Mouse (Mus musculus) gonadal fat pad, adult 2 months (tissue): ENCODE results near the gene Scg5. TPM values are rescaled to one million over a fixed set of nuclear protein-coding genes. Genes with fewer than 3 reads are reported as not detected.

Experiments used
- DNase-seq: peaks from one replicate; pipeline ENCODE4 v3.0.0-alpha.2; 2012; ENCODE audit warnings: low read depth
- polyA plus RNA-seq: library from polyadenylated mRNA; depleted of rRNA; stranded (reverse); fragments of >200 nt; gene quantifications from 2 replicates; pipeline ENCODE4 v1.2.3, GENCODE M21; 2012

Scg5 gene
- polyA plus RNA-seq, 1 experiment: 3.4 TPM

DNA sequence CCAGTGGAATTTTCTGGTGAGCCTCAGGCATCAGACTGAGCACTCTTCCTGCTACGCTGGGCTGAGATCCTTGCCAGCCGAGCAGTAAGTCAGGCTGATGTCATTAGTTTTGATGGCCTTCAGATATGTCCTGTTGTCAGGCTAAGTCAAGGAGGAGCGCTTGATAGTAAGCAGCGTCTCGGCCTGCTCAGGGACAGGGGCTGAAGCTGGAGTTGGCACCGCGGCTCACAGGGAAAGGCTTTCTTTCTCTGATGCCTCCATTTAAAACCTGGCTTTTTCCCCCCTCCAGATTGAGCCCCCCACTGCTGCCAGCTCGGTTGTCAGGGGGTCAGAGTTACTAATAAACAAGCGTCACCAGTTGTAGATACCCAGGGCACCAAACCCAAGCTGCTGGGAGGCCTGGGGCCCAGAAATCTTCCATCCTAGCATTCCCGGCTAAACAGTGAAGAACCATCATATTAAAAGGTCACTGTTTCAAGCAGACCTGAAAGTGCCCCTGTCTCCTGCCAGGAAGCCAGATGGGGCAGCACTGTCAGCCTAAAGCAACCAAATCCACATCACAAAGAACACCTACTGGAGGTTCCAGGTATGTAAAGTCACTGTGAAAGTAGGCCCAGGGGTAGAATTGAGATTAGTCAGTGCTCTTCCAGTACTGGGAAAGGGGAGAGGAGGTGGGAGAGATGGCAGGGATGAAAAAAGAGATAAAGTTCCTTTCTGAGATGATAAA, 21.9 kb downstream of the Scg5 start:
- no peak for DNase-seq

DNA sequence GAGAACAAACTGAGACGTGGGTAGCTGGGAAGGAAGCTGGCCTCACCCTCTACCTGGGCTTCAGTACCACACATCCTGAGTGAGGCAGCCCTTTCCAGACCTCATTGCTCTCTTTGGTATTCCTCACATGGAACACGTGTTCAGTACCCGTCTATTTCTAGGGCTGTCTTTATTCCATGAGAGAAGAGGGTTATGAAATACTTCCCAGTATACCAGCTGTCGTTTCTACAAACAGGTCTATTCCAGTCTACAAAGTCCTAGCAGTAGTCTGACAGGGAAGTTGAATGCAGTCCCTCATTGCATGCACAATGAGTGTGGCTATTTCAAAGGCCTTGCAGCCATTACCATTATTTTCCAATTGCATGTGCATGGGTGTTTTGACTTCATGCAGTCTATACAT, 23.2 kb downstream of the Scg5 start:
- DNase-seq: no peak

DNA sequence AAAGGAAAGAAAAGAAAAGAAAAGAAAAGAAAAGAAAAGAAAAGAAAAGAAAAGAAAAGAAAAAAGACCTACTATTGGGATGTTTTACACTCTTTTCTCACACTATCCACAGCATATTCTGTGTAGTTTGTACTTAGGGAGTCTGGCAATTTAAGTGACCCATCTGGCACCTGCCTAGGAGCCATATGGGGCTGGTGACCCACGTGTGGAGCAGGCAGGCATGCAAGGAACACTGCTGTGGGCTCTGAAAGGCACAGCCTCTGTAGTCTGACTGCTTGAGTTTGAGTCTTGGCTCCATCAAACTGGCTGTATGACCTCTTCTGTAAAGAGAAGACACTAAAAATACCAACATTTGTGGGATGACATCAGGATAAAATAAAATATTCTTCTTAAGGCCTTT, 25.2 kb downstream of the Scg5 start:
- DNase-seq: no peak

DNA sequence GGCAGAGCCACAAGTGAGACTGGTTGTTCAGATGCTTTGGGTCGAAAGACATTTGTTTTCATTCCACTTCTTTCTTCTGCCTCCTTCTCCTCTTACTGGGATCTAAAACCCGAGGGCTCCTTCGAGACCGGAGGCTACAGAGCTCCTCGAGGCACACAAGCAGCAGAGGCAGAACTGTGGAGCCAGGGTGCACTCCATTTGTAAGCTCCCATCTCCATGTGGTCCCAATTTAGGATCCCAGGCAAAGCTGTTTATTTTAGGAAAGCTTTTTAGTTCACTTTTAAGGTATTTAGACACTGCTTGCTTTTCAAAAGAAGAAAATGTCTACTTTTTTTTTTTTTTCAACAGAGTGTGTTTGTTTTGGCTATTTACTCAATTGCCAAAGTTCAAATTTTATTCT, 28.1 kb downstream of the Scg5 start:
- DNase-seq: no peak

DNA sequence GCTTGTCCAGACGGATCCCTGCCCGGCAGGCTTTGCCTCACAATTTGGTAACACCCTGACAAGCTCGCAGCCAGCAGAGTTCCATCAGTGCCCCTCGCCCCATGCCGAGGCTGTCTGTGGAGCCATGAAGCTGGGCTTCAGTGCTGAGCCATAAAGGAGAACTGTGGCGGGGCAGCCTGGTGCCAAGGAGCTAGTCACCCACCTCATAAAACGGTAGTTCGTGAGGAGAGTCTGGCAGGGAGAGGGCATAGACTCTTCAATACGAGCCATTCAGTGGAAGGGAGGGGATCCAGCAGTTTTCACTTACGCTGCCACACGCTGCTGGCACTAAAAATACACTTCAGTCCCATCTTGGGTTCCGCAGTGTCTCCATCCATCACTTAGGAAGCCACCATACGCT, 30.3 kb downstream of the Scg5 start:
- DNase-seq: no peak

DNA sequence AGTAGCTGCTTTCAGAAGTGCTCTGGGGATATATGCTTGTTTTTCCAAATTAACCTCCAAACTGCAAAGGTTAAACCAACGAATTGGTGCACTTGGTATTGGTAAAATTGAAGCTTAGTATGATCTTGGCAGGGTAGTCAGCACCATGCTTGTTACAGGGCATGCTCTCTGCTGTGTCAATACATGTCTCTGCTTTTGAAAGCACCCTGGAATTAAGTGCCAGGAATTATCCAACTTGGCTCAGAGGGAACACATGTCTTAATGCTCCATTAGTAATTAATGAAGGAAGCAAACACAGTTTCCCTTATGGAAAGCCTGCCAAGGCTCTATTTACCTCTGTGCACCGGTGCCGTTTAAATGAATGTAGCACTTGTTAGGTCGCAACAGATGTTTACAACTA, 33.7 kb downstream of the Scg5 start:
- DNase-seq: peak; percentile 85

DNA sequence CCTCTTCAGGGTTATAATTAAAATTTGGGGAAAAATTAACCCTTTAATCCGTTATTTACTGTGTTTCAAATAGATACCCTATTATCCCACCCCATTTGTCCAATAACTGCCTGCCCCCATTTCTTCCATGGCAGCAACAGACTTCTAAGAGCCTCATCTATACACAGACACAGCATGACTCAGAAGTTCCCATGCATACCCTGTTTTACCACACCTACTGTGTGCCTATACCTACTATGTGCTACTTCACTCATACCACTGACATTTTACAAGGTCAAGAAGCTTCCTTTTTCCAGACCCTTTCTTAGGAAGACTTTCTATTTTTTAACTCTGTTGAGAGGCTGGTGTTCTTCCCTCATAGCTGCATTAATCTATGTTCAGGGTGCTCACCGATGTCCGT, 35.4 kb downstream of the Scg5 start:
- DNase-seq: no peak

DNA sequence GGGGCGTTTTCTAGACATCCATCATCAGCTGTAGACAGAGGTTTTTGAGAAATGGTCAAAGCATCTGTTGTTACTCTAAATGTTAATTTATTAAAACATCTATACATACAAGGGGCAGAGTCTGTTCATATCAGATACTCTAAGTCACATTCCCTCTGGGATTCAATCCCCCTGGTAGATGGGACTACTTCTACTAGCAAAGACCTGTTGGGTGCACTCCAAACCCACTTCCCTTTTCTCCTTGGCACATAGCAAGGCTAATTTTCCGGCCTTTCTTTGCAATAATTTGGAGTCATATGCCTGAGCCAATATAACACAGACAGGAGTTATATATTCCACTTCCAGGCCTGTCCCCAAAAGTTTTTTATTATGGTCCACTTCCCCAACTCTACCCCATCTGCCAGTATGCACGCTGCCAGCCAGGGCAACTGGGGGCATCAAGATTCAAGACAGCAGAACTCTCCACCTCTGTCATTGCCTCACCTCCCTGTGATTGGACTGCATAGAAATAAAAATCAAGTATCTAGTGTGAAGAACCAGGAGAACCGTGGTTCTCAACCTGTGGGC, 40.0 kb downstream of the Scg5 start:
- DNase-seq: no peak

DNA sequence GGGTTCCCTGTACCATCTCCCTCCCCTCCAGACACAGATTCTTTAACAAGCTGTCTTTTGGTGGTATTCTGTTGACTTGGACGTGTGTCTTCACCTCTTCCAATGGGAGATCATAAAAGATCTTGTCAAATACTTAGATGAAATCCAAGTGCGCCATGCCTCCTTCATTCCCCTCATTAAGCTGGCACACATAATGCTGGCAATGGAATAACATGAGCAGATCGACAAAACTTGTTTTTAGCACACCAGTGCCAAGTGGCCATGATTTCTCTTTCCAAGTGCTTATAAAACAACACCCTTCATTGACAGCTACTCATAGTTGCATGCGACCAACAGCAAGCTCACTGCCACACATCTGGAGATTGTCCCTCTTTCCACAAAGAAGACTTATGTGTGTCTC, 41.0 kb downstream of the Scg5 start:
- DNase-seq: no peak

DNA sequence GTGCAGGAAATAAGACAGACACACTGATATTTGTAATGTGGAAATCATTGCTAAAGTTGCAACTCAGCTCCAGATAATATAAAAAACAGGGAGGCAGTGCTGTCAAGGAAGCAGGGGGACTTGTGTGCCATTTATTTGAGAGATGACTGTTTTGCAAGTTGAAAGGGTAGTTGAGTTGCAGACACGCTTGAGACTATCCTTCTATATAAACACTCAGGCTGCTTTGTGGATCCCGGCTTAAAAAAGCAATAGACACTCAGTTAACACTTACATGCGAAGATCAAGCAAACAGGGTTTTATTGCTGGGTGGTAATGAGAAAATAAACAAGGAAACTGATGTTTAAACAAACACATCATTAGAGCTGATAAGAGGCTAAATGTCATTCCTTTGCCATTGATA, 44.1 kb downstream of the Scg5 start:
- DNase-seq: no peak

DNA sequence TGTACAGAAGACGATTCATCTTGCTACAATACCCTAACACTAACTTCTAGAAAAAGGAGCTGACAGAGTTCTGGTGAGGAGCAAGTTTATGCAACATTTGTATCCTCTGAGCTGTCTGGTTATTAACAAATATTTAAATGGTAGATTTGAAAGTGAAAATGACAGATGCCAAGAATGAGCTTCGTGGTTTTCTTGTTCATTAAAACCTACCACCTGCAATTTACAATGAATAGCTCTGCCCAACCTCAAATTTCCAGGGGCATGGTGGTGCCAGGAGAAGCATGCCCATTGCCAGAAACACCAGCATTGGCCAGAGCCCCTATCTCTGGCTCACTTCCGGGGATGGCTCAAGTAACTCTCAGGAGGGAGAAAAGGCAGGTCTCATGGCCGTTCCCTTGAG, 47.4 kb downstream of the Scg5 start:
- DNase-seq: no peak

DNA sequence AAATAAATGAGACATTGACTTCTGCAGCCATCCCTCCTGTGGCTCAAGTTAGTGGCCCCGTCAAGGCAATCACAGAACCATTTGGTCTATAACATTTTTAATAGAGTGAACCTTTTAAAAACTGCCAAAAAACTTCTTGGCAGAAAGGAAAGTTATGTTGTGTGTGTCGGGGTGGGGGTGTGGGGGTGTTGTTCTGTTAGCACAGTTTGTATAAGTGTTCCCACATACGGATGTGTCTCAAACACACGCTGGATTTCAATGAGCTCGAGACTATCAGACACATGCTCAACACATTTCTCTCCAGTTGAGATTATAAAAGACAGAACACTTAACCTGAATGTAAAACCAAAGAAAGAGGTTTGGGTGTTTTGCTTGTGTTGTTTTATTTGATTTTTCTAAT, 47.8 kb downstream of the Scg5 start:
- no peak for DNase-seq

DNA sequence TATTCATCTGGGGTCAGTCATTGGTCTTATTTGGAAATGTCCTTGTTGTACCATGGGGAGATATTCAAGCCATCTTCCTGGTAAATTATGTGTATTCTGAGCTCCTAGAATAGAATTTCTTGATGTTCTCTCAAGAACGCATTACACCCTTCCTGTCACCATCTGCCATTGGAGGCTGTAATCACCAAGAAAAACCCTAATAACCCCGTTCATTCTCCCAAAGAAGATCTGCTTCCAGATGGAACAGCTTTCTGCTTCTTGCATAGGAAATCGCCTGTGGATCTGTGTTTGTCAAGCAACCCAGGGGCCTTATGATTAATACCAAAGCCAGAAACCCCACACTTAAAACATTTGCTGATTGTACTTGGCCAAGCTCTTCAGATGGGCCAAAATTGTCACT, 49.6 kb downstream of the Scg5 start:
- DNase-seq: no peak

DNA sequence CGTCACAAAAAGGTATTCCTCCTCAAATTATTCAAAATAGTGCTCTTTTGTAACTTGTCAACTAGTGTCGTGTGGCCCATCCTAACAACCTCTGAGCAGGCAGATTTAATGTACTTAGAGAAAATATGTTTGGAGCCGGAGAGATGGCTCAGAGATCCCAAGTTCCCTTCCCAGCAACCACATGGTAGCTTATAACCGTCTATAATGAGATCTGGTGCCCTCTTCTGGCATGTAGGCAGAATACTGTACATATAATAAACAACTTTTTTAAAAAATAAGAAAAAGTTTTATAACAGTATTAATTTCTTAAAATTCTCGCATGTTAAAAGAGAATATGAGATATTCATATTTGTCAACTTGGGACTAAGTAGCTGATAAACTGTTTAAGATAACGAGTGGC, 50.9 kb downstream of the Scg5 start:
- no peak for DNase-seq

DNA sequence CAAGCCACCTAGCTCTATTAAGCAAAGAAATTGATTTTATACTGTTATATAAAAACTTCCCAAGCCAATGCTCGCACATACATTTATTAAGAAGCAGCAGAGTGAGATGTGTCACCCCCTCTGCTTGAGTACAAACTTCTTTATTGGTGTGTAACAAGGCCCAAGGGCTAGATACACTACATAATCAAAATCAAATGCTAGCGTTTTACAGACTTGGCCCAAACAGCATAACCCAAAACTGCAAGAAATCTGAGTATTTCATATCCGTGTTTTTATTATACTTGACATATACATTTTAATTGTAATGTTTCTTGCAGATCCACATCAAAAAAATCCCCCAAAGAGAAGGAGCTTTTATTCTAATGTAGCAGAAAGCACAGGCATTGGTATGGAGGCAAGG, 52.6 kb downstream of the Scg5 start:
- no peak for DNase-seq

DNA sequence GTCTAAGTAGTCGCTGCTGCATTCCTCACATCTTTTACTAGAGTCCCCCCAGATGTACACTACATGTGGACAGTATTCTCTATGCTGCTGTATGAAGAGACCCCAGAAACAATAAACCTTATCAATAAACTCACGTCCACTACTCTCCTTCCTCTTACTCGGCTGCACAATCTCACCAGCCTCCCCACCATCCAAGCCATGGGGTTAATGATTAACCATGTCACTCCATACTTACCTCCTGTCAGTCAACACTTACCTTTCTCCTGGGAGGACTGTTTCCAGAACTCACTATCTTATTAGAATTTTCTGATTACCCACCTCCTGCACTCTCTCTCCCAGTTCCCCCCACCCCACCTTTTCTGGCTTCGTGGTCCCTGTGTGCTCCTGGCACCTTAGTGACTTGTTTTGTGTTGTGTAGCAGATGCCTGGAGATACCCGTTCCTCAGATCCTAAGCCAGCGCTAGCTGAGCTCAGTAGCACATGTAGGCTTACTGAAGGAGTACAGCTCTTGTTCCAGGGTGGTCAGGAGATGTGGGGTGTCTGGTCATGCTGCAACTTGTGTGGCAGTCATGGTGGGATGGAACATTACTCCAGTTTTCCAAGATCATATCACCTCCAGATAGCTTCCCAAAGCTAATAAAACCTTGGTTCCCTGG, 54.6 kb downstream of the Scg5 start:
- DNase-seq: no peak

DNA sequence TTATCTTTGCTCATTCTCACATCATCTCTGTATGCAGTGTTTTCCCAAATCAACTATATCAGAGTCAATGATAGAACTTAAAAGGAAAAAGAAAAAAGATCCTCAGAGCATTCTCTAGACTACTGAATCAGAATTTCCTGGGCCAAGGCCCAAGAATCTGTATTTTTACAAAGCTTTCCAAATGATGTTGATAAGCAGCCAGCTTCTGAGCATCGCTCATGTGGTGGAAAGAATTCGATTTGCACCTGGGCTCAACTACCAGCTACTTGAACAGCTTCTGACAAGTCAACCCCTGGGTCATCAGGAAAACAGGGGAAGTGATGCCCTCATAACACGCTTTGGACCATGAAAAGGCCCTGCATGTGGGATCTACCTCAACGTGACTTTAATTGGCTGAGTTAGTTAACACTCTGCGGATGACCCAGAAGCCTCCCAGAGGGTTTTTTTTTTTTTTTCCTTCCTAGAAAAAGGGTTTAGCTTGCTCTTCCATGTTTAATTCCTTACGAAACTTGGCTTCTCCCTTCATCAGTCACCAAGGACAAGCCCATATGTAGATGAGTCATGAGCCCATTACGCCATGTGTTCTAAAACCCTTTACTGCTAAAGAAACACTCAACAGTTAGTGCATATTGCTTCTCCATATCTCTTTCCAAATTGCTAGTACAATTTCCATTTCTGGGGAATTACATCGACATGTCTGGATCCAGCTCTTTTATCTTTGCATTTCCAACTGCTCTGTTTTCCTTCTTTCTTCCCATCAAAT, 60.2 kb downstream of the Scg5 start:
- DNase-seq: peak; percentile 4

DNA sequence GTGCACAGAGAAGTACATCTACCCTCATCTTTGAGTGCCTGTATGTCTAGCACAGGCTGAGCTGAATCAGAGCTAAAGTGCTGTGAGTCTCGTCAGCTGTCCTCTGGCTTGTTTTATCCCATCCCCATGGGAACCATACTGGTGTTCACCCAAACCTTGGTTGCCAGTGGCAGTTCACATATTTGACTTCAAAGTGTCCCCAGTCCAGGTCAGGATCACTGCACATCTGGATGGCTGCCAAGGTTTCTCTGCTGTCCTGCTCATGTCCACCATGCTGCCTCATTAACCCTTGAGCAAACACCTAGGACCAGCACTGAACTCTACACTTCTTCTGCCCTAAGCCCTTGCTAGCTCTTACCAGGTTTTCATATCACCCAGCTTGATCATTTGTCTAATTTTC, 63.0 kb downstream of the Scg5 start:
- no peak for DNase-seq

DNA sequence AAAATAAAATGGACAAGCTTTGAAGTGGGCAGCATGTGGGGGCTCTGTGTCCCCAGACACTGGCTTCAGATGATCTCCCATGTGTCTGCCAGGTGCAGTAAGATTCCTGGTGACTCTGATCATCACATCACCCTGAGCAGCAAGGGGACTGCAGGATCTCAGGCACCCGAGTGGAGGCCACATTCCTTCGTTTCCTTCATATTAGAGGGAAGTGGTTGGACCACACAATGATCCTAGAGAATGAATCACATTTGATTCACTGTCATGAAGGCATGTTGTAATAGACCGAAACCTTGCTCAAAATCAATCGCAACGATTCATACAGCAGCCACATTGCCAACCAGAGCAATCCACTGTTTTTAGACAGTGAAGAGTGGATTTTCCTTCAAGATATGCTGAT, 64.0 kb downstream of the Scg5 start:
- DNase-seq: no peak

DNA sequence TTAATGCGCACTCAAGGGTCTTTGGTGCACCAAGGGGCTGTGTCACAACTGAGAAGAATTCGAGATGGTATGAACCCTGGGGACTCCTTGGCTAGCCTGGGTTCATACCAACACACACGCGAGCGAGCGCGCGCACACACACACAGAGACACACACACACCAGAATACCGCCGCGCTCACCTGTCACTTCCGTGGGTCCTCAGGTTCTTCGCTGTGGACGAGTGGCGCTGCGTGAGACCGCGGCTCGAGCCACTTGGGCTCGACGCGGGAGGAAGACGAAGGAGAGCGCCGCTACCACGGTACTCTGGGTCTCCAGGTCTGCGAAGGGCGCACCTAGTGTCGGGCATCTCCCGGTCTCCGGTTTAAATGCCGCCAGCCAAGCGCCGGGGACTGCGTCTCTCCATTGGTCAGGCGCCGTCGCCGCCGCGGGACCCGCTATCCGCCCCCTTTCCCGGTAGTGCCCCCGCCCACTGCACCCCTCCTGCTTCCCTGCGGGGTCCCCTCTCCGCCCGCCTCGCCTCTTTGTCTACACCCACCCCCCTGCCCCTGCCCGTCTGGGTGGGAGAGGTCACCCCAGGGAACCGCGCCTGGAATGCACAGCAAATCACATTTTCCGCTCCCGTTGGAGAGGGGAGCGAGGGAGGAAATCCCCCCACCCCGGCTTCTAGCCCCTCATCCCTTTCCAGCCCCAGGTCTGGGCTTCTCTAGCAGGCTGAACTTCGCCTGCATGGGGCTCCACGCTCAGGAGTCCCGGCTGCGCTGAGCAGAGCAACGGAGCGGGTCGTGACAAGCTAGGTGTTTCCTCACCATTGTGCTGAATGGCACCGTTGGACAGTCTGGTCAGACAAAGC, 70.4 kb downstream of the Scg5 start, which contains the start of gene Grem1:
Gene Grem1 (minus strand): TSS at position 336 of the 851 bp plus-strand sequence.
- no peak for DNase-seq

DNA sequence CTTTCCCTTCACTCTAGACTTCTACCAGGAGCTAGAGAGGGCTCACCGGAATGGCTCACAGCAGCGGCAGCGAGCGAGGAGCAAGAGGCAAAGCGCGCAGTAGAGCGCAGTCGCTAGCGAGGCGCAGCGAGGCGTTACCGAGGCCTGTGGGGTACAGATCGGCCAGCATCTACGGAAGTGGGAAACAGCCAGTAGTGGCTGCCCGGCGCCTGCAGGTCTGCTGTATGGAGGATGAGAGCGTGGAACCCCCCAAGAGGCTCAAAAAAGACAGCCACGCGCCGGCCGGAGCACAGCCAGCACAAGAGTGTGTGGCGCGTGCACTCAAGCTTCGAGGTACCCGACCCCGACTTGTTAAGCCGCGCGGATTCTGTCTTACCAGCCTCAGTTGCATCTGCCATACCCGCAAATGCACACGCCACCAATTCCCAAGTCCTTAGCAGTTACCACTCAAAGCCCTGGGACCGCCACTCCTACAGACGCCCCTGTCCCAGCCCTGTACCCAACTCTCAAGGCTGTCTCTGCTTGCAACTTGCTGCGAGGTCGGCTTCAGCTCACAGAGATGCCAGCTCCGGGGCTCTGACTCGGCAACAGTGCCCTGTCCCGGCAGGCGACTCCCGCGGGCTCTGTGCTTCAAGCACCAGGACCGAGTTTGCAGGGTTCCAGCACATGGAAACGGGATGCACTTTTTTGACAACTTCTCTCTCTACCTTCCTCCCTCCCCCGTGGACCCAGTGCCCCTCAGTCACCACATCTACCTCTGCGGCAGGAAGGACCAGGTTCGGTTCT, 71.2 kb downstream of the Scg5 start:
- DNase-seq: no peak
